18 mouse cellular contexts compared by ENCODE assay signal in the genomic region with DNA sequence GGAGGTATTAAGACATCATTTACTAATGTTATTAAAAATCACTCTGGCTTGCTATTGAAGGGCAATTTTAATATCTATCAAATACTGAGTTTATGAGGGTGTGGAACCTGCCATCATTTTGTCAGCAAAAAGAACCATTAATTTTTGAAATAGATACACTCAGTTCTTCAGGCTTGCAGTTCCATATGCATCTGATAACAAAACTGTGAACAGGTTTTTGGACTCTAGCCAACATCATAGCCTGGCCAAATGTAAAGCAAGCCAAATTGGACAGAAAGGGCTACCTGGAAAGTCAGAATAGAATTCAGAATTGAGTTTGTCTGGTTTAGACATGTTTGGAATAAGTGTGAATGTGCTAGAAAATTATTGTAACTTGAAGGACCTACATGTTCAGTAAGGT.
A peak's percentile ranks its signal among the peaks of the same experiment; 100 is the strongest.
DNase-seq lines count a peak whose midpoint lies in the region; ATAC-seq lines count a peak whose summit lies in the region.
"Had no signal": no experiment of that assay in that cellular context is flagged by ENCODE, and none has a peak within 500 bp of the region (broad histone marks: within the 10 kb centered on the region; RNA-seq: fewer than 3 reads in every experiment).

No protein-coding gene starts in this region.

- peak; percentile 12 to 63 for DNase-seq in layer of hippocampus, postnatal 14 days (ENCODE audit: low spot score in 2 of 2)
- DNase-seq in layer of hippocampus, adult 8-10 months (ENCODE audit: low spot score in 2 of 2), result no peak
- peak; percentile 56 to 60 for DNase-seq in cerebellum, adult 18-20 months
- peak; percentile 85 to 94 for DNase-seq in cerebellum, postnatal 14 days
- no peak for DNase-seq in right cerebral cortex, postnatal 36 days (ENCODE audit: low spot score in 2 of 2)
- DNase-seq in adipocyte (ENCODE audit: low spot score), result no peak
- DNase-seq: adrenal gland, adult 8-10 months; gastrocnemius, postnatal 14 days; heart, adult 11 months; heart, postnatal 14 days; kidney, adult 18-20 months; kidney, postnatal 14 days; liver; lung, postnatal 4 days; spleen, adult 18-20 months had no signal

- ATAC-seq in cerebellum, adult (ENCODE audit: insufficient number of reproducible peaks, low FRiP score, low TSS enrichment), result peak; percentile 81
- ATAC-seq: forebrain, embryonic 15.5 days; inflammation-experienced regulatory T-cells, adult 6 months had no signal

Comparison
In these comparisons a context has a peak if more than half of its experiments do, and no peak if none do; other contexts are left out.
1. DNase-seq: peak in layer of hippocampus, postnatal 14 days (2 of 2), cerebellum, adult 18-20 months (2 of 2) and cerebellum, postnatal 14 days (2 of 2); none in layer of hippocampus, adult 8-10 months (0 of 2), right cerebral cortex, postnatal 36 days (0 of 2) and adipocyte (single experiment).